Mouse (Mus musculus) neural tube, embryonic 11.5 days (tissue): ENCODE data around the gene Casq1. TPM values are rescaled to one million over a fixed set of nuclear protein-coding genes. Genes with fewer than 3 reads are reported as not detected.

Experiments
- ATAC-seq: fragments of 200-750 bp; cut with Nextera tagmentation; 2 replicates; pipeline ENCODE4 v1.8.0; 2017; ENCODE audit warnings: moderate number of reproducible peaks, mild to moderate bottlenecking, moderate TSS enrichment, moderate library complexity; ENCODE audit not compliant: insufficient read depth, low FRiP score, low TSS enrichment
- DNase-seq: peaks from one replicate; pipeline ENCODE4 v3.0.0-alpha.2; 2015; ENCODE audit warnings: low spot score
- H3K27ac ChIP-seq: fragments of 300-500 bp; sonication (generic); 2 replicates; pipeline ENCODE4 v1.5.1; 2014; ENCODE audit warnings: low read depth, mild to moderate bottlenecking, low read length
- H3K27me3 ChIP-seq: fragments of 300-500 bp; sonication (generic); 2 replicates; pipeline ENCODE4 v1.6.1; 2014; ENCODE audit warnings: mild to moderate bottlenecking, low read length, mixed read lengths; ENCODE audit not compliant: control insufficient read depth, insufficient read depth
- H3K36me3 ChIP-seq: fragments of 300-500 bp; sonication (generic); 2 replicates; pipeline ENCODE4 v1.6.1; 2014; ENCODE audit warnings: mild to moderate bottlenecking, low read length, moderate library complexity, mixed read lengths; ENCODE audit not compliant: control insufficient read depth, insufficient read depth
- H3K4me1 ChIP-seq: fragments of 300-500 bp; sonication (generic); 2 replicates; pipeline ENCODE4 v1.6.1; 2014; ENCODE audit warnings: low read length, mixed read lengths; ENCODE audit not compliant: control insufficient read depth, insufficient read depth
- H3K4me2 ChIP-seq: fragments of 300-500 bp; sonication (generic); 2 replicates; pipeline ENCODE4 v1.6.1; 2014; ENCODE audit warnings: low read depth, mild to moderate bottlenecking, moderate library complexity
- H3K4me3 ChIP-seq: fragments of 300-500 bp; sonication (generic); 2 replicates; pipeline ENCODE4 v1.5.1; 2014; ENCODE audit warnings: low read depth, low read length
- H3K9ac ChIP-seq: fragments of 300-500 bp; sonication (generic); 2 replicates; pipeline ENCODE4 v1.6.1; 2014; ENCODE audit warnings: mild to moderate bottlenecking, low read length
- H3K9me3 ChIP-seq: fragments of 300-500 bp; sonication (generic); 2 replicates; pipeline ENCODE4 v1.6.1; 2016; ENCODE audit warnings: low read length; ENCODE audit not compliant: control insufficient read depth
- WGBS: fragments of 180-500 bp; shearing (Covaris S2); extraction: QIAGEN DNeasy Blood & Tissue Kit; methylation state at CpG from one replicate; pipeline ENCODE4 v1.1.7; 2014; 5-methylcytosine and 5-hydroxymethylcytosine counted together
- polyA plus RNA-seq: library from polyadenylated mRNA; unstranded; fragments of >200 nt; fragmentation: Nextera tagmentation; extraction: Ambion mirVana; gene quantifications from 2 replicates; pipeline ENCODE4 v1.2.1, GENCODE M21; 2014

Casq1 gene
- polyA plus RNA-seq, 1 experiment from 2014 or later: 2.2 TPM

- H3K9me3 ChIP-seq: no peaks in the 10 kb centered on the region
- no peak overlapping the region for H3K4me2 ChIP-seq
- H3K4me1 ChIP-seq: no peaks in the 10 kb centered on the region
- no peak overlapping the region for H3K27ac ChIP-seq
- H3K27me3 ChIP-seq: no peaks in the 10 kb centered on the region
- H3K36me3 ChIP-seq: peaks cover 7% of the 10 kb centered on the region
- WGBS: 84% methylated on average over 7 of the region's 7 CpGs
- H3K9ac ChIP-seq: no peak overlapping the region
- ATAC-seq (no peak), DNase-seq (no peak)
- no peak overlapping the region for H3K4me3 ChIP-seq
These were observed 40.6 kb downstream of the Casq1 start for GRCm38 (mm10) chr1:172179102-172179501.

GRCm38 (mm10) chr1:172177791-172178190 is 41.9 kb downstream of the Casq1 start:
- no peak overlapping the region for H3K9ac ChIP-seq
- no peaks in the 10 kb centered on the region for H3K9me3 ChIP-seq
- WGBS: 91% methylated on average over 7 of the region's 7 CpGs
- H3K27ac ChIP-seq: no peak overlapping the region
- no peaks in the 10 kb centered on the region for H3K4me1 ChIP-seq
- H3K4me3 ChIP-seq: no peak overlapping the region
- H3K27me3 ChIP-seq: no peaks in the 10 kb centered on the region
- DNase-seq (no peak), ATAC-seq (no peak)
- H3K4me2 ChIP-seq: no peak overlapping the region
- H3K36me3 ChIP-seq: peaks cover 15% of the 10 kb centered on the region

GRCm38 (mm10) chr1:172173181-172173580 is 46.5 kb downstream of the Casq1 start:
- H3K27ac ChIP-seq: no peak overlapping the region
- ATAC-seq (no peak), DNase-seq (no peak)
- H3K27me3 ChIP-seq: no peaks in the 10 kb centered on the region
- H3K4me1 ChIP-seq: no peaks in the 10 kb centered on the region
- no peaks in the 10 kb centered on the region for H3K9me3 ChIP-seq
- no peak overlapping the region for H3K4me2 ChIP-seq
- WGBS: 89% methylated on average over 5 of the region's 5 CpGs
- H3K36me3 ChIP-seq: peaks cover 33% of the 10 kb centered on the region
- H3K9ac ChIP-seq: no peak overlapping the region
- H3K4me3 ChIP-seq: no peak overlapping the region

GRCm38 (mm10) chr1:172172381-172172780 is 47.3 kb downstream of the Casq1 start:
- Histone ChIP-seq H3K27me3 (no peaks in the 10 kb centered on the region), H3K36me3 (peaks cover 31% of the 10 kb centered on the region), H3K4me2 (no peak overlapping the region), H3K4me1 (no peaks in the 10 kb centered on the region), H3K4me3 (no peak overlapping the region), H3K9me3 (no peaks in the 10 kb centered on the region), H3K9ac (no peak overlapping the region), H3K27ac (no peak overlapping the region)
- 89% methylated on average over 21 of the region's 21 CpGs for WGBS
- no peak for ATAC-seq
- no peak for DNase-seq

- Histone ChIP-seq H3K27me3 (no peaks in the 10 kb centered on the region), H3K9me3 (no peaks in the 10 kb centered on the region), H3K27ac (no peak overlapping the region), H3K4me2 (no peak overlapping the region), H3K4me1 (no peaks in the 10 kb centered on the region), H3K36me3 (peaks cover 31% of the 10 kb centered on the region), H3K4me3 (no peak overlapping the region), H3K9ac (no peak overlapping the region)
- DNase-seq: no peak
- 96% methylated on average over 5 of the region's 5 CpGs for WGBS
- no peak for ATAC-seq
These were observed 49.9 kb downstream of the Casq1 start for GRCm38 (mm10) chr1:172169809-172170208.

GRCm38 (mm10) chr1:172167911-172168310 is 51.8 kb downstream of the Casq1 start:
- Histone ChIP-seq H3K36me3 (peaks cover 21% of the 10 kb centered on the region), H3K27ac (no peak overlapping the region), H3K4me3 (no peak overlapping the region), H3K4me2 (no peak overlapping the region), H3K4me1 (0 out of 2 replicates have a peak, but pooled peaks cover 2% of the 10 kb centered on the region), H3K27me3 (no peaks in the 10 kb centered on the region), H3K9me3 (no peaks in the 10 kb centered on the region), H3K9ac (no peak overlapping the region)
- WGBS: 75% methylated on average over 5 of the region's 5 CpGs
- DNase-seq: no peak
- ATAC-seq: no peak

GRCm38 (mm10) chr1:172162959-172163358 is 56.7 kb downstream of the Casq1 start:
- Histone ChIP-seq H3K36me3 (0 out of 2 replicates have a peak, but pooled peaks cover 2% of the 10 kb centered on the region), H3K27ac (no peak overlapping the region), H3K4me3 (no peak overlapping the region), H3K9ac (no peak overlapping the region), H3K9me3 (no peaks in the 10 kb centered on the region), H3K4me2 (no peak overlapping the region), H3K4me1 (0 out of 2 replicates have a peak, but pooled peaks cover 2% of the 10 kb centered on the region), H3K27me3 (no peaks in the 10 kb centered on the region)
- DNase-seq: no peak
- no peak for ATAC-seq
- WGBS: 86% methylated on average over 6 of the region's 6 CpGs

- Histone ChIP-seq H3K27ac (no peak overlapping the region), H3K36me3 (0 out of 2 replicates have a peak, but pooled peaks cover 2% of the 10 kb centered on the region), H3K9ac (no peak overlapping the region), H3K9me3 (no peaks in the 10 kb centered on the region), H3K4me3 (no peak overlapping the region), H3K27me3 (no peaks in the 10 kb centered on the region), H3K4me2 (no peak overlapping the region), H3K4me1 (0 out of 2 replicates have a peak, but pooled peaks cover 2% of the 10 kb centered on the region)
- ATAC-seq (no peak), DNase-seq (no peak)
- 95% methylated on average over 1 of the region's 1 CpGs for WGBS
These were observed 57.7 kb downstream of the Casq1 start for GRCm38 (mm10) chr1:172162009-172162408.

- Histone ChIP-seq H3K4me2 (no peak overlapping the region), H3K9me3 (no peaks in the 10 kb centered on the region), H3K27ac (no peak overlapping the region), H3K4me3 (no peak overlapping the region), H3K27me3 (no peaks in the 10 kb centered on the region), H3K4me1 (0 out of 2 replicates have a peak, but pooled peaks cover 2% of the 10 kb centered on the region), H3K9ac (no peak overlapping the region), H3K36me3 (no peaks in the 10 kb centered on the region)
- DNase-seq (no peak), ATAC-seq (no peak)
These were observed 59.2 kb downstream of the Casq1 start for GRCm38 (mm10) chr1:172160508-172160907.
